Mouse (Mus musculus) Muller cell, postnatal 12 days (primary cell): ENCODE results near the gene Col5a2.
"Not testable (repeated sequence)": the region's sequence is repeated elsewhere in the genome, so short reads cannot be mapped to it uniquely, and the experiment has no call there.

ENCODE experiments used
- DNase-seq: peaks from one replicate; pipeline ENCODE4 v3.0.0-alpha.2; 2015; ENCODE audit errors: inconsistent ontology term

Gene Col5a2

DNA sequence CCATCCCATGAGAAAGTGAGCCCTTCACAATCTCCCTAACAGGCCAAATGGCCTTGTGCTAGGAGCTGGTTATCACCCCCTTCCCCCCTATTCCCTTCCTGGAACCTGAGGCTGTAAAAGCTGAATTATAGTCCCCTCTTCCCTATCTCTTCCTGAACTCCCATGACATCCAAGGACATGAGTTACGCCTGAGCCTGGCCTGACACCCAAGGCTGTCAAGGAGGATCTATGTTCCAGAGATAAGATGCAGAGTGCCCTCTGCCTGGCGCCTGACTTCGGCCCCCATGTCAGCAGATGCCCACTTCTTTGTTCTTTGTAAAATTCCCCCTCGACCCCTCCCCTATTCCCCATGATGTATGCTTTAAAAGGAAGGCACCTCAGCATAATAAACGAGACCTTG lies 73.9 kb downstream of the Col5a2 start:
- not testable (repeated sequence) for DNase-seq

DNA sequence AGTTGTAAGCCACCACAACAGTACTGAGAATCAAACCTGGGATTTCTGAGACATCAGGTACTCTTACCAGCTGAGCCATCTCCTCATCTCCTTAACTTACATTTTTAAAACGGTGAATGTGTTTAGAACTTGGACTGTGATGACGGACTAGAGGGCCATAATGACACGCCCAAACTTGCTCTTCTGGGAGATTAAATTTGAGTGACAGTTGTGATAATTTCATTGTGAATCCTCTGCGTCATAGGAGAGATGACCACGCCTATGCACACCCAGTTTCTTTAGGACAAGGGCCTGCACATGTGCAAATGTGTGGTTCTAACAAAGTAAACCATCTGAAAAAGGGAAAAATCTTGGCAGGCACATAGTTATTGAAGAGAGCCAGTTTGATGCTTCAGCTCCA lies 79.2 kb downstream of the Col5a2 start:
- no peak for DNase-seq

DNA sequence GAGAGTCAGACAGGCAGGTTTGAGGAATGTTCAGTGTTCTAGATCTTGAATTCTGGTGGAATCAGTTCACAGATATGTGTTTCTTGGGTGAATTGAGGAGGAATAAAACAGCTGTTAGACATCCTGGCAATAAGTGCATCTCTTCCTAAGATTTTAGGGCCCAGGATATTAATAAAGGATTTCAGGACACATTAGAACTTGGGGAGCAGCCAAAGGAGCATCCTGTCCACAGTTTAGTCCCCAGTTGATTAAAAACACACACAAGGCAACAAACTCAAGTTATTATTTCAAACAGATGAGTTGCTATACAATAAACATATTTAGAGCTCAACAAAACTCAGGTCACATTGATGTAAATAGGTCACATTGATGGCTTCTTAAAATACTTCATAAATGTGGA lies 82.5 kb downstream of the Col5a2 start:
- no peak for DNase-seq

DNA sequence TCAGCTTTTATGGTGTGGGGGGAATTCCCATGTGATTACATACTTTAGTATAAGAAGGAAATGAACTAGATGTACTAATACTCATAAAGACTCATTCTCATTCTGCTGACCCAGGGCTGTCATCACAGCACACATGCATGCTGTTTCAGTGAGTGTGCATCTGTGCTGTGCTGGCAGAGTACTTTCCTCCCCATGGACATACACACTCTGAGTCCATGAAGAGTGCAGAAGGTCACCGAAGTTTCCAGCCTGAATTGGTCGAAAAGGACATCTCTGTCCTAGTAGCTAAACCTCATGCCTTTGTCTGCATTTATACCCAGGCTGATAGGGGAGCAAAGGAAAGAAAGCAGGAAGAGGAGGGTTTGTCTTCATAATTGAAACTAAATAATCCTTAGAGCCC lies 83.2 kb downstream of the Col5a2 start:
- DNase-seq, result no peak

DNA sequence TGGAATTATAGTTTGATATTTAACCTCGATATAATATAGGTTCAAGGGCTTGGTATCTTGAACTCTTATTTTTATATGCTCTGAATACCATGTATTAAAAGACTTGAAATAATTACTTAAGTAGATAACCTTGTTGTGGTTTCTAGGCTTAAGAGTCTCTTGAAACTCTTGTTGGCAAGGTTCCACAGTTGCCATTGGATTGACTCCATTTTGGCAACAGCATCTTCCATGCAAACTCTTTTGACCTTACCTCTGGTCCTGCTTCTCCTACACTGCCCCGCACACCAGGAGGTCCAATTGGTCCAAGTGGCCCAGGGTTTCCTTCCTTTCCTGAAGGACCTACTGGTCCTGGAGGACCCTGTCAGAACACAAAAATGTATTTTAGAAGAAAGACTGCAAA lies 121.2 kb downstream of the Col5a2 start:
- DNase-seq, result no peak

DNA sequence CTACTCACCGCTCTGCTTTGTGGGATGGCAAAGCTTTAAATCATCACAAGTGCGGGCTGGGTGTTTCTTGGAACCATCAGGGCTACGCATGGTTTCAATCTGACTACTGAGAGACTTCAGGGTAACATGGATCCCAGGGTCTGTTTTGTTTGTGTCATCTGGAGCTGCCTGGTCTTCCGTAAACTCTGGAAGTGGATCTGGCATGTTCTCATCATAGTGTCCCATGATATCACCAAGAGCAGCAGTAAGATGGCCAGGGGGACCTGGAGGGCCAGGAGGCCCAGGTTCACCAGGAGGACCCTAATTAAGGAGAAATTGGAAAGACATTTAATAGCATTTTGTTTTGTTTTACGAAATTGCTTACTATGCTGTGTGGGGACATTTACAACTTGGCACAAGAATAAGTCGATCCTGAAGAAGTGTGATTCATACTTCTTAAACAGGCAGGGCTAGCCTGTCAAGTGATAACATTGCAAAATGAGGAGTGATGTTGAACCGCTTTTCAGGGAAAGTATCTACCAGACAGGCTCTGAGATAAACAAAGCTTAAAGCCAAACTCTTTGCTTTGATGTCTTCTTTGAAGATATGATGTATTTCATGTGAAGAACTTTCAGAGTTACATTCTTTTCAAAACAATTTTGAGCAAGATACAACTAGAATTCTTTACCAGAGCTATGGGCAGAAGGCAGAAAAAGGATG lies 122.9 kb downstream of the Col5a2 start:
- DNase-seq, result no peak

DNA sequence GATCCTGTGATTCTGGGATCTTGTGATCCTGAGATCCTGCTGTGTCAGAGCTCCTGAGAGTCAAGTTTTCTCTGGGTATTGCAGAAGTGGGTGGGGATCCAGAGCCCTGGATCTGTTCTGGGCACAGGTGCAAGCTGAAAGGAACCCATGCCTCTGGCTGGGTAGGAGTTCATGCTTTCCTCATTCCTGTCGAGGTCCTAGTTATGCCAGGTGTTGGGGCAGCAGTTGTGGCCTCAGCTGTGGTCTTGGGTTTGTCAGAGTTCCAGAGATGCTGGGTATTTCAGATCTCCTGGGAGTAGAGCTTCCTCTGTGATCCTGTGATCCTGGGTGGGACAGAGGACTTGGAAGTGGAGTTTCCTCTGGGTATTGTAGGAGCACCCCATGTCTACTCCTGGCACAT lies 137.7 kb downstream of the Col5a2 start:
- no peak for DNase-seq

DNA sequence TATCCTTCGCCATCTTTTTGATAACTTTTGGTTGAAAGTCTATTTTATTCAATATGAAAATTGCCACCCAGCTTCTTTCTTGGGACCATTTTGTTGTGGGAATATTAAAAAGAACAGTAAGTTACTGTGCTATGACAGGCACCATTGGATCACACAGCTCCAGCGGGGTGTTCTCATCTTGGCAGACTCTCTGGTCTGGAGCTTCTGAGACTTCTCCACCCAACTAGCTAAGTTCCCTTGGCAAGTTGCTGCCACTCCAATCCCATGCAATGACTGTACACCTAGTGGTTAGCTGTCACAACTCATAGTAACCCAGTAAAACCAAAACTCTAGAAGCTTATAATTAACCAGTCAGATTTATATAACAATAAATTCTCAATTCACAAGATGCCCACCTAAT lies 139.8 kb downstream of the Col5a2 start:
- no peak for DNase-seq

DNA sequence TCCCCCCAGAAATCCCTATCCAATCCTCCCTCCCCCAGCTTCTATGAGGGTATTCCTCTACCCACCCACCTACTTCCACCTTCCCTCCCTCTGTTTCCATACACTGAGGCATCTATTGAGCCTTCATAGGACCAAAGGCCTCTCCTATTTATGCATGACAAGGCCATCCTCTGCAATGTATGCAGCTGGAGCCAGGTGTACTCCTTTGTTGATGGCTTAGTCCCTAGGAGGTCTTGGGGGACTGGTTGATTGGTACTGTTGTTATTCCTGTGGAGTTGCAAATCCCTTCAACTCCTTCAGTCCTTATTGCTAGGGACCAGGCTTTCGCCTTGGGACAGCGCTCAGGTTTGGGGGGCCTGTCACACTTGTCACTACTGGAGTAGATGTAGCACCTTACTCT lies 143.4 kb downstream of the Col5a2 start:
- DNase-seq, result no peak

DNA sequence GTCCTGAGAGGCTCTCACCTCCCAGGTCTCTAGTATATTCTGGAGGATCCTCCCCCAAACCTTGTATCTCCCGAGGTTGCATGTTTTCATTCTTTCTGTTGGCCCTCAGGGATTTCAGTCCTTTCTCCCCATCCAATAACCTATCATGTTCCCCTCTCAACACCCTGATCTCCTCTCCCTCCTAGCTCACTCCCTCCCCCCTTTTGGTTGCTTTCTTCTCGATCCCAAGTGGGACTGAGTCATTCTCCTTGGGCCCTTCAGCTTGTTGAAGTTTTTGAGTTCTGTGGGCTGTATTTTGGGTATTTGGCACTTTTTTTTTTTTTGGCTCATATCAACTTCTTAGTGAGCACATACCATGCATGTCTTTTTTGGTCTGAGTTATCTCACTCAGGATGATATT lies 143.9 kb downstream of the Col5a2 start:
- no peak for DNase-seq

DNA sequence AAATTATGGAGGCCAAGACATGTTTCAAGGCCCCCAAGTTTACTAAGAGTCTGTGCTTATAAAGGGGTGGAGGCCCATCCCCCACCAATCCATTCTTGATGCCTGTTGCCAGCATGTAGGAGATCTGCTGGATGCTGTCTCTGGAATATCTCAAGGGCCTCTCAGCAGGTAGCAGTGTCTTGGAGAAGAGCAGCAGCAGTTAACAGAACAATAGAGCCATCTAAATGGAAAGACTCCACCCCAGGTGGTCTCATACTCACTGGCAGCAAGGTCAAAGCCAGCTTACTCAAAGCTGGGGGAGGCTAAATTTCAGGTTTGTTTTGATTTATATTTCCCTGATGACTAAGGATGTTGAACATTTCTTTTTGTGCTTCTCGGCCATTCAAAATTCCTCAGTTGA lies 145.1 kb downstream of the Col5a2 start:
- DNase-seq, result no peak

DNA sequence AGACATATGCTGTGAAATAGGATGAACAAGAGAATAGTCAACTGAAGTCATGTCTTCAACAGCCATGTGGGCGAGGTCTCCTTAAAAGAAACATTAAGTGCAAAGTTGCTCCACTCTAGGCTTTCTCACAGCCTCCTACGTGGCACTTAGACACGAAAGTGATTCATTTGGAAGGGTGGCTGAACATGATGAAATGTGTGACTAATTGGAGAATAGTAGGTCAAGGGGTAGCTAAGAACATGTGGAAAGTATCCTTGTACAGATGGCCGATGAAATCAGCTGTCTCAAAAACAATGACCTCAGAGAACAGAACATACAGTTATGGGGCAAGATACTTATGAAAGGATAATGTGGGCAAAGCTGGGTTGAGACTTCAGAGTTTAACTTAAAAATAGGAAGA lies 147.1 kb downstream of the Col5a2 start:
- peak; percentile 46 for DNase-seq

DNA sequence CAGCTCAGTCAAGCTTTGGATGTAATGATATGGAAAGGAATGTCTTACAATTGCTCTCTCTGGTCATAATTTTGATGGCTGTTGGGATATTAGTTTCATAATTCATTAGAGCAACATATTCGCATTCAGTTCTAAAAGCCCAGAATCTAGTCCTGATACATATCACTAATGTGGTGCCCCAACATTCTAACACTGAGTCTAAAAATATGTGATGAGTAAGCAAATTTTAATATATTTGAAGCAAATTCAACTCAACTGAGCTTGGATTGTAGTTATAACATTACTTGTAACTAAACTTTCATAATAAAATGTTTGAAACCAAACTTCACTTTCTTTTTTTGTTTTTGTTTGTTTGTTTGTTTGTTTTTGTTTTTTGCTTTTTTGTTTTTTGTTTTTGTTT lies 173.9 kb downstream of the Col5a2 start:
- no peak for DNase-seq
